Mouse (Mus musculus): ENCODE results near the gene Foxj2.

Foxj2 gene

DNA sequence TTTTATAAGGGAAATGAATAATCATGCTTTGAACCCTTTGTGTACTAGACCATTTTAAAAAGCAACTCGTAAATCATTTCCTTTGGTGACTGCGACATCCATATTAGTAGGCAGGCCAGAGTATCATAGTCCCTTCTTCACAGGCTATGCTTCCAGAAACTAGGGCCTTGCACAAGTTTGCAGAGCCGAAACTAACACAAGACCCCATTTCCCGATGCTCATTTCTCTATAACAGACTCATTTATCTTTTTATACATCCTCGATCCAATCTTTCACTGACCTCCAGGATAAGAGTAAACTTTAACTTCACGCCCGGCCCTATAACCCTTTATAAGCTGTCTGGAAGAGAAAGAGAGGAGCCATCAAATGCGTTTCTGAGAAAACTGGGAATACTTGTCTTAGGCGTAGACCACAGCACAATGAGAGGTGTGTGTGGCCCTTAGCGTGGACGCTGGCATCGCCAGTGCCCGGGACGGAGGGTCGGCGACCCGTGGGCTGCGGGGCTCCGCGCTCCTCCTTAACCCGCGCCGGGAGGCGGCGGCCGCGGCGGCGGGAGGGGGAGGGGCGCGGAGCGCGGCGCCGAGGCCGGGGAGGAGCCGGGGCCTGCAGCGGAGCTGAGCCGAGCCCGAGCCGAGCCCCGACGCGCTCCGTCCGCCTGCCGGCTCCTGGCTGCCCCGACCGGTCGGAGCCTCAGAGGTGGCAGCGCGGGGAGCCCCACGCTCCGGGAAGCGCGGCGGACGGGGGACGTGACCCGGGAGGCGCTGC, at the start of gene Foxj2:
TSS of gene Foxj2 (plus strand) at position 609 of the 765 bp plus-strand sequence.
- DNase-seq, result peak; percentile 66

DNA sequence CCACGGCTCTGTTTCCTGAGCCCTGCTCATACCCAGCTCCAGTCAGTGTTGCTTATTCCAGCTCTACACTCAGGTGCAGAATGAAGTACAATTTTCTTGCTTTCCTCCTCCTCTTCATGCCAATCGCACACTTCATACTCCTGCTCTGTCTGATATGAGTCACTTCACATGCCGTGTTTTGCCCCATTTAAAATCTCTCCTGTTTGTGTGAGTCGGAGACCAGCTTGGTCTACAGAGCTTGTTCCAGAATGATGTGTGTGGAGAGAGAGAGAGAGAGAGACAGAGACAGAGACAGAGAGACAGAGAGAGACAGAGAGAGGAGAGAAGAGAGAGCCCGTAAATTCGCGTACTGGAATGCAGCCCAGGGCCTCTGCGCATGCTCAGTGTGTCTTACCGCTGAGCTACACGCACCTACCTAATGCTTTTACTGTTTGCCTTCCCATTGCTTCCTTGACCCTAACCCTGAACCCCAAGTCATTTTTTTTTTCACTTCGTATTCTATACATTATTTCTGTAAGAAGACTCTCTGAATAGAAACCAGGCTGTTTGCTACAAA, 48.9 kb upstream of the Foxj2 start:
- DNase-seq, result no peak

DNA sequence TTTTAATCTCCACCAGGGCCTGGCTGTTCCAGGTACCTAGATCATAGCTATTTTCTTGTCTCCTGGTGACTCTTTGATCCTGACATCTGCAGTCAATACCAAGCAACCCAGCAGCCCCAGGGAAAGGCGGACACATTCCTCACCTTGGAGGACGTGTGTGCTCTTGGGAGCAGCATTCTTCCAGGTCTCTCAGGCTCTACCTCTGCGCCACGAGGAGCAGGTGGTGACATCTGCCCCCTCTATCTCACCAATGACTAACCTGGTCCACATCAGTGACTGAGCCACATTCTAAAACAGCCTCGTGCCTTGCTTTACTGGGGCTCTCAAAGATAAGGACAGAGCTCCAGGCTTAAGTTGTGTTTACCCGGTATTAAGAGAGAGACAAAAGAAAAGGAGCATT, 47.0 kb upstream of the Foxj2 start:
- no peak for DNase-seq

DNA sequence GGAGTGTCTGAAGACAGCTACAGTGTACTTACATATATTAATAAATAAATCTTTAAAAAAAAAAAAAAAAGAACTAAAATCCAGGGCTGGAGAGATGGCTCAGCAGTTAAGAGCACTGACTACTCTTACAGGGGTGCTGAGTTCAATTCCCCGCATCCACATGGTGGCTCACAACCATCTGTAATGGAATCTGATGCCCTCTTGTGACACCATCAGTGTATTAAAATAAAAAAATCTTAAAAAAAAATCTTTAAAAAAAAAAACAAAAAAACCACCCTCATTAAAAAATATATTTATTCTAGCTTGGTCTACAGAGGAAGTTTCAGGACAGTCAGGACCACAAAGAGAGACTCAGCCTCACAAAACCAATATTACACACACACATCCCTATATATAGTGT, 45.4 kb upstream of the Foxj2 start:
- DNase-seq, result no peak

DNA sequence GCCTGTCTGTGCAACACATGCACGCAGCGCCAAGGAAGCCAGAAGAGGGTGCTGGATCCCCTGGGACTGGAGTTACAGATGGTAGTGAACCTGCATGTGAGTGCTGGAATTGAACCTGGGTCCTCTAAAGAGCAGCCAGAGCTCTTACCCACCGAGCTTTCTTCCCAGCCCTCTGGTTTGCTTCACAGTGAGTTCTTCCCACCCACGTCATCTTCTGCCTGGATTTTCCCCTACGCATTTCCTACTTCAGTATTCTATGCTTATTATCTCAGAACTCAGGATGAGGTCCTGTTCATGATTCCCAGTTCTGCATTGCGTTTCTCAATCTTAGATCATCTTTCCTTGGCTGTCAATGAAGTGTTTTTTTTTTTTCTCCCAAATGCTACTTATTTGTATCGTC, 43.7 kb upstream of the Foxj2 start:
- DNase-seq, result no peak

DNA sequence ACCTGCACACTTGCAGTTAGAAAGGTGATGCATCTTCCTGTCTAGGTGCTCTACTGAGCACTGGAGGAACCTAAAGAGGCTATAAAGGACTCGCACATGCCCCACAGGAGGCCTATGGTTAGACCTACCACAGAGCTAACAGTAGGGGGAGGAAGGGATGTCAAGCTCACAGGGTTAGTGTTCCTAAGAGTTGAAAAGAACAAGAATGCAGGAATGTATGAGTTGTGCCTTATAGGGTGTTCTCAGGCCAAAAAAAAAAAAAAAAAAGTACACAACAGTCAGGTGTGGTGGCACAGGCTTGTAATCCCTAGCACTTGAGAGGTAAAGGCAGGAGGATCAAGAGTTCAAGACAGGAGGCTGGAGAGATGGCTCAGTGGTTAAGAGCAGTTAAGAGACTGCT, 39.8 kb upstream of the Foxj2 start:
- DNase-seq, result no peak

DNA sequence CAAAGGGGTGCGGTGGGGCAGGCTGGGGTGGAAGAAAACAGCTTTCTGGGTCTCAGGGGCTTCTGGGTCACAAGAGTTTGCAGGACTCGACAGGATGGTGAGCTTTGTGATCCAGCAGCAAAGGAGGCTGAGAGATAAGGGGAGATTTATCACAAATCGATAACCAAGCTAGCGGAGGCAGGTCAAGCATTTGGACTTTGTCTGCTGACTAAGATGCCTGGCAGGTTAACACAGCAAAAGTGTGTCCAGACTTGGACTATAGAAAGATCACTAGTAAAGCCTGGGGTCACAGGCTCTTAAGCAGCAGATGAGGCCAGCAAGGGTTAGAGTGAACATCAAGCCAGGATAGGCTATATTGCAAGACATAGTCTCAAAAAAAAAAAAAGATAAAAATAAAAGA, 38.5 kb upstream of the Foxj2 start:
- no peak for DNase-seq

DNA sequence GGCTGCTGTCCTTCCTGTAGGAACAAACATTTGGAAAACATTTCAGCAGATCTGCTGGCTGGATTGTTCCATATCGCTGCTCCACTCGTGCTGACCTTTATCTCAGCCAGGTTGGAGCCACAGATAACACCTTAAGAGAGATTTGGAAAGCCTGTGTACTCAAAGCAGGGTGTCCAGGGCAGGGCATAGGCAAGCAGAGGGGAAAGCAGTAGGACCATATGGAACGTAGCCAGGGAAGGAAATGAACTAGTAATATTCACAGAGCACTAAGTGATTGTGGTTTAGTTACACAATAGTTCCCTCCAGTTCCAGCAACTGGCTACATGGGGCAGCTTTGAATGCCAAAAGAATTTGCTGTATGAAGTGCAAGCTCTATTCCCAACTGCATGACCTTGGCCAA, 37.5 kb upstream of the Foxj2 start:
- no peak for DNase-seq

DNA sequence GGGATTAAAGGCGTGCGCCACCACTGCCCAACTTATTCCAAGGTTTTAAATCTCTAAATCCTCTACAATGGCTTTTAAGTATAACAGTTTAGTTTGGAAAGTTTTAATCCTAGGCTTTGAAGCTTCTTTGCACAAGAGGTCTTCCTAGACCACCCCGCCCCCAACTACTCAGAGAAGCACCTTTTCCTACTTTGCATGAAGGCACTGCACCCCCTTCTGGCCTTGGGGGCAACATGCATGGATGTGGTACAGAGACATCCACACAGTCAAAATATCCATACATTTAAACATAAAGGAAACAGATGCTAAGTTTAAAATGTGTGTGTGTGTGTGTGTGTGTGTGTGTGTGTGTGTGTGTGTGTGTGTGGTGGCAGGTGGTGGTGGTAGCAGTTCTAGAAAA, 34.8 kb upstream of the Foxj2 start:
- DNase-seq, result no peak

DNA sequence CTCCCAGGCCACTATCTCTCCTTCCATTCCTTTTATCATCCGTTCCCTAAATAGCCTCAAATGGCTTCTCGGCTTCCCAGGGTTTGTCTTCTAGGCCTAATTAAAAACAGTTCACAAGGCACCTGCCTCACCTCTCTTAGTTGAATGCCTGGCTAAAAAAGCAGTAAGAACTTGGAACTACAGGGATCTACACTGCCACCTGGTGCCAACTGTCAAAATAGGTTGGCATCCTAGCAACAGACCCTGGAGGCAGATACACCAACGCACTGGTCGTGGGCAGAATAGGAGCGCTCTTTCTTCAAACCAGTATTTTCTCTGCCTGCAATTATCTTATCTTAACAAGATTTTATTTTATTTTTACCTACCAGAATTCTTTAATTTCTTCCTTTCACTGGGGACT, 33.4 kb upstream of the Foxj2 start:
- peak; percentile 19 for DNase-seq

DNA sequence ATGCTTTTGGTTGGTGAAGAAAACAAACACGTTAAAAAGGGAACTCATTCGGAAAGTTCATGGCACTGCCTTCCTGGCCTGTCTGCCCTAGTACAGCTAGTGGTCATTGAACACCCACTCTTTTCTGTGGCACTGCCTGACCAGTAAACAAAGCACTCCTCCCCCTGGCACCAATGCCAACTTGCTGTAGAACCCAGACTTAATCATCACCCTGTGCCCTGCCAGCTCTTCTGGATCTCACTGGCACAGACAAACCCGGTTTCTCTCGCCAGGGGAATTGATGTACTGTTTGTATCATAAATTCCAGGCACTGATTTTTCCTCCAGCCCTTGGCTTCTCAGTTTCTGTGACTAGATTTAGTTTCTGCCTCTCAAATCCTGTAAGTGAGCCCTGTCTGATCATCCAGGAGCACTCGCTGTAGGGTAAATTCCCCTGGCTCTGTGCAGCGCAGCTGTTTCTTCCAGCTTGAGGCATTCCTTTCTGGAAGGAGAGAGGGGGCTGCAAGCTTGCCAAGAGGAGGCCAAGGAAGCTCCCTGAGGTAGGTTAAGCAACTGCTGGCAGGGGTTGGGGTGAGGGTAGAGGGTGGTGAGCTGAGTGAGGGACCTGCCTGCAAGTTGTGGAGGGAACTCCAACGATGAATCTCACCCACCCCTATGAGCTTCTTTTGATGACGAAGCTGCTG, 24.3 kb upstream of the Foxj2 start:
- no peak for DNase-seq

DNA sequence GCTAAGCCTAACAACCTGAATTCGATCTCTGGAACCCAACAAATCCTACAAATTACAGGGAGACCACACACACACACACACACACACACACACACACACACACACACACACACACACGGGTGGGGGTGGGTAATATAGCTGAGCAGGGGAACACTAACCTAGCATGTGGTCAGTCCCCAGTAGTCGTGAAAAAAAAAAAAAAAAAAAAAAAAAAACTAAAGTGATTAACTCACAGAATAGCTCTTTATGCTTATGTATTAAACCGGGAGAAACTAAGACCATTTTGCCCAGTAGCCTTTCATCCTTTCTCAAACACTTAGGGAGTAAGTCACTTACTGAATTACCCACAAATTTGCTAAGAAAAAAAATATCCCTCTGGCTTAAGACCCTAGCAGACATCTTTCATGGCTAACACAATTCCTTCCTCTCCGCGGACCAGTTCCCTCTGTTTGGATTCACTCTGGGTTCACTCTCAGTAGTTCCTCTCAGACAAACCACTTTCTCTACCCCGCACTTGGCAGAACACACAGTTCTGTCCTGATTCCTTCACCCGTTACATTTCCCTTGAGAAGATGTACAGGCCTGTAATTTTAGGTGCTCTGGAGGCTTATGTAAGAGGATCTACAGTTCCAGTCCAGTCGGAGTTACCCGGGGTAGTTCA, 18.9 kb upstream of the Foxj2 start:
- DNase-seq, result no peak

DNA sequence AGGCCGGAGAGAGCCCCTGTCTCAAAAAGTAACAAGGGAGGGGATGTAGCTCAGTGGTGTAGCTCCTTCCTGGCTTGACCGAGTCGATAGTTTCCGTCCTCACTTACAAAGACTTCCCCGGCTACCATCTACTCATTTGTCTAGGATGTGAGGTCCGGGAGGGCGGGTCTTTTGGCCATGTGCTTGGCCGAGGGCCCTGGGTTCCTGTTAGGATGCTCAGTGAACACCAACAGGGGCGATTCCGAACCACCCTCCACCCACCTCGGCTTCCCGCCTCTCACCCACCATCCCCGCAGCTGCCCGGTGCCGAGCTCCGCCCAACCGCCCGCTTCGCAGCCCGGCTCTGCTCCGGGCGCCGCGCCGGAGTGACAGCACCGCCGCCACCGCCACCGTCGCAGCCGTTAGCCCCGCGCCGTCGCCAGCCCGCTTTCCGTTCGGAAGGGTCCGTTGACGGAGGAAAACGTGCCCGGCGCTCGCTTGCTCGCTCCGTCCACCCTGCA, 18.4 kb upstream of the Foxj2 start, which contains the start of gene Slc2a3:
TSS of gene Slc2a3 (minus strand) at position 340 of the 500 bp plus-strand sequence.
- peak; percentile 44 for DNase-seq

DNA sequence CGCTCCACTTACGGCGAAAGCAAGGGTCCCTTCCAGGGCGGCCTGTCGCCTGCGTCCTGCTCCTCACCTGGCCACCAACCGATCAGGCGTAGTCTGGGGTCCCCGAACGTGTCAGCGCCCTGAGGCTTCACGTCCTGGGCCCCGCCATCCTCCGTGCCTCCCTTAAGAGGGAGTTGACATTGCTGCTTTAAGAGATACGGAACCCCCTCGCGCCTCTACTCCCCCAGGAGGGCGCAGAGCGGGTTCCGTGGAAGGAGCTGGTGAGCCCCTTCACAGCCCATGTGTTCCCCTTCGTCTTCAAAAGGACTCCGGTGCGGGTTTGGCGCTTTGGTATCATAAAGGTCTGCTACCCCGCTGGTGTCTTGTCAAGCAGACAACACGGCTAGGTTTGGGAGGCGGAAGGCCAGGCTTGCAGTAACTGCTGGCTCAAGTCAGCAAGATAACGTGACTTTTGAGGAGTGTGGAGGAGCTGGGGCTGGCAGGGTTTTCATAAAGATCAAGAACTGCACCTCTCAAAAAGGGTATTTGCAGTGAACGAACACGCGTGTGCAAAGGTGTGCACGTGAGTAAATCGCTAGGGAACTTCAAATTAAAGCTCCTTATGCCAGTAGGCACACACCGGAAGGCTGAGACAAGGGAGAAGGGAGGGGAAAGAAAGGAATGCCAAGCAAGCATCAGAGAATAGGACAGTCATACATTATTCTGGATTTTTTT, 17.8 kb upstream of the Foxj2 start:
- peak; percentile 13 for DNase-seq

DNA sequence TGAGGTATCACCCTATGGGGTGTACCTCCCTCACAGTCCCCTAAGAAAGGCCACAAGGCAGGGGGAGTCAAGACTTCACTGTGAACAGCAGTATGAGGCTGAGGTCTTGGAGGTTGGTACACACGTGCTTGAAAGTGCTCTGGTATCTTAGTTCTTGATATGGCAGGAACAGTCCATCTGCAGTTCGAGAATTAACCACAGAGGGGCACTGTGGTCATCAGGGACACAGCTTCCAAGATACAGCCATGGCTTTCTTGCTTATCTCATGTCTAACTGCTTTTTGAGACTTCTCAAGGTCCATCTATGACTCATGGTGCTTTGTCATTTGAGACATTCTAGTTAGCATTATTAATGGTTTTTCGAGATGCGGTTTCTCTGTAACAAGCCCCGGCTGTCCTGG, 15.3 kb upstream of the Foxj2 start:
- DNase-seq, result peak; percentile 70

DNA sequence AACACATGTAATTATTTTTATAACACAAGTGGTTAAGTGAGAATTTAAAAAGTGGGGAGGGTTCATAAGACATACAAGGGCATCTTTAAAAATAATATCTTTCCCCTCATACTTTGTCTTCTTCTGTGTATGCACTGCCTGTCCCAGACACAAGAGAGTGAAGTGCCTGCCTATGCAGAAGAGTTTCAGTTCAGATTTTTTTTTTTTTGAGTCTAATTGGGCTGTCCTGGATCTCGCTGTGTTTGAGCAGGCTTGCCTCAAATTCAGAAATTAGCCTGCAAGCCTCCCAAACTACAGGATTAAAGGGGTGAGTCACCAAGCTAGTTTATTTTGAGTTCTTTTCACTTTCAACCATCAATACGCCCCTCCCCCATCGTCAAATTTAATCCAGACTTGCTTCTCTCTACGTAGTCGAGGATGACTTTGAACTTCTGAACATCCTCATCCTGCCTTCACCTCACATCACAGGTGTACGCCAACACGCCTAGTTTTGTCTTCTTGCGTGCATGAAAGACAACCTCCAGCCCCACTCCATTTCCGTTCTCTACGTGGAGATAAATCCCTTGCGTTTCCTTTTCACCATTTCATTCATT, 9.6 kb upstream of the Foxj2 start:
- DNase-seq, result no peak

DNA sequence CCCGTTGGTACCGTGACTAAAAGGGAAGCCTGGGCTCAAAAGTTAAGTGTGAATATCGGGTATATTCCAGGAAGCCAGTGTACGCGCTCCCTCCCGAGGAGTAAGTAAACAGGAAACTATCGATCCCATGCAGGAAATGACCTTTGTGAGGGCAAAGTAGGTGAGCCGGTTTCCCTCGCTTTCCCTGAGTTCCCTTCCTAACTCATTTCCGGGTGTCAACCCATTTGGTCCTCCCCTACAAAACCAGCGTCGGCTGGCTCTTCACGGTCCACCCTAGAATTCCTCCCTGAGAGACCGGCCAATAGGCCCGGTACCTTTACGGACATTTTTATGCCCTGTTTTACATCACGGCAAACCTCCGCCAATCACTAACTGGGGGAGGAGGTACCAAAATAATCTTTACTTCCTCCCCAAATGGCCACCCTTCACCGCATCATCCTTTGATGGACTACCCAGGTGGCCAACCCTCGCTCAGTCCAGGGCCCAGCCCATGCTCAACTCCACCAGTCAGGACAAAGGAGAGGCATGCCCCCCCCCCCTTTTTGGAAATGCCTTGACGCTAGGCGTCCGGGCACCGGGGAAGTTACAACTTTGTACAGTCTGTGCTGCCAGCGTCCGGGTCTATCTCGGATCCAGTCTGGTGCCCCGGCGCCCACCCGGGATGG, 9.0 kb upstream of the Foxj2 start:
- peak; percentile 99 for DNase-seq

DNA sequence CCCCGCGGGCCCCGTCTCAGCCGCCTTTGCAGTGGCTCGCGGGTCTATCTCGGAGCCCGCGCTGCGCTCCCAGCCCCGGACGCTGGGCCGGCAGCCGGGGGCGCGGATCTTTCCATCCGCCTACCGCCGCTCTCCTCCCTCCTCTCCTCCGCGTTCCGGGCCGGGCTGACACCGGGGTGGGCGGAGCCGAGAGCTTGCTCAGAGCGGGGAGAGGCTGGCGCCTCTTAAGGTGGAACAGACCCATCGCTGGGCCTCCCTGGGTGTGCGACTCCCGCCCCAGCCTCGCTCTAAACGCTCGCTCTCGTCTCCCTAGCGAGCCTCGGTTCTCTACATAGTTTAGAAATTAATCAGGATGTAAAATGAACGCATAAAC, 8.4 kb upstream of the Foxj2 start:
- DNase-seq, result peak; percentile 94

DNA sequence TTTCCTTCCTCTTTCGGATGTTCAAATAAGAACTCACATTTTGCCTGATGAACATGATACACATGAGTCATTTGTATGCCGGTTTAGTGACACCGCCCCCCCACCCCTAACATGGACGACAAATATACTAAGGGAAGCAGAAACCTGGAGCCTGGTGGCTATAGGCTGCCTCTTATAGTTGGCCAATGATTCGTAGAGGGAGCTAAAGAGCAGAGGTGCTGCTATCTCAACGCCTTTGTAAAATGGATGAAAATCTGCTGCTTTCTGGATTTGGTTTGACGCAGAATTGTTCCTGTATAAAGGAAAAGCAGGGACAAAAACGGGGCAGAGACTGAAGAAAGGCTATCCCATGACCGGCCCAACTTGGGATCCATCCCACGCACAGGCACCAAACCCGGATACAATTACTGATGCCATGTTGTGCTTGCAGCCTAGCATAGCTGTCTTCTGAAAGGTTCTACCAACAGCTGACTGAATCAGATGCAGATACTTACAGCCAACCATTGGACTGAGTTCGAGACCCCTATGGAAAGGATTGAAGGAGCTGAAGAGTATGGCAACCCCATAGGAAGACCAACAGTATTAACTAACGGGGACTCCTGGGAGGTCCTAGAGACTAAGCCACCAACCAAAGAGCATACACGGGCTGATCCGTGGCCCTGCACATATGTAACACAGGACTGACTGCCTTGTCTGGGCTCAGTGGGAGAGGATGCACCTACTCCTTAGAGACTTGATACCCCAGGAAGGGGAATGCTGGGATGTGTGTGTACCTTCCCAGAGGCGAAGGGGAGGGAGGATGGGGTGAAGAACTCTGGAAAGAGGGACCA, 7.7 kb upstream of the Foxj2 start:
- no peak for DNase-seq

DNA sequence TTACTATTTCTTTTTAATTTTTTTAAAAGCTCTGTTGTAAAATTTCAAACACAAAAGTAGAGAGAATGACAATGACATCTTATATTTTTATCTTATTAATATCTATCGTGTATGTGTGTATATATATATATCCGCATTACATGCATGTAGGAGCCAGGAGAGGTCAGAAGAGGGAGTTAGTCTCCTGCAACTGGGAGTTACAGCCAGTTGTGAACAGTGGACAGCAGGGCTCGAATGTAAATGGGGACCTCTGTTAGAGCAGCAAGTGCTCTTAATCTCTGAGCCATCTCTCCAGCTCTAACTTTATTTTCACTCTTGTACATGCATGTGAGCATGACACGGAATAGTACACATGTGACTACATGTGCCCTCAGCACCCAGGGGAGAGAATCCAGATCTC, 7.0 kb upstream of the Foxj2 start:
- no peak for DNase-seq

DNA sequence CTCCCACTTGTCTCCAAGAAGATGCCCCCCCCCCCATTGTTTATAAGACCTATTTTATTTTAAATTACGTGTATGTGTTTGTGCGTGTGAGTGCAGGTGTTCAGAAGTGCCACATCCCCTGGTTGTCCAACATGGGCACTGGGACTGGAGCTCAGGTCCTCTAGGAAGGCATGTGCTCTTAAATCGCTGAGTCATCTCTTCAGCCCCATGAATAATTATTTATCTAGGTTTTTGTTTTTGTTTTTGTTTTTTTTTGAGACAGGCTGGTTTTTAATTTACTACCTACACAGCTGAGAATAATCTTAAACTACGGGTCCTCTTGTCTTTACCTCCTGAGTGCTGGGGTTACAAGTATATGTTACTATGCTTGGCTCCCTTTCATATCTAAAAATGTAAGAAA, 6.1 kb upstream of the Foxj2 start:
- no peak for DNase-seq
